Mouse (Mus musculus) granulocyte monocyte progenitor cell, adult 5-6 weeks (primary cell): ENCODE data around the gene Kcnh3. TPM values are rescaled to one million over a fixed set of nuclear protein-coding genes. Genes with fewer than 3 reads are reported as not detected.

Experiments
- ATAC-seq: replicated peaks from 2 replicates; pipeline ENCODE4 v1.8.0; 2016; ENCODE audit warnings: mild to moderate bottlenecking, moderate TSS enrichment, inconsistent platforms; ENCODE audit not compliant: poor library complexity, severe bottlenecking
- total RNA-seq, 2 experiments: library from RNA; stranded (forward) in 1 of 2; stranded (reverse) in 1 of 2; fragments of 200-712, 200-1000 nt in 1 of 2; fragments of >200 nt in 1 of 2; fragmentation: Nextera tagmentation in 1 of 2; gene quantifications; 2 replicates each; pipeline ENCODE4 v1.2.3; 2014 to 2017

Kcnh3 gene
- total RNA-seq (2014; fragmentation: Nextera tagmentation) = not detected in 2 replicates
- not detected in 2 replicates for total RNA-seq (2017)

GRCm38 (mm10) chr15:99224208-99224911, at the start of gene Kcnh3:
TSS of gene Kcnh3 (plus strand) at chr15:99224861.
- peak; percentile 57; the same call in 1 of the 2 replicates for ATAC-seq

- ATAC-seq = no peak
Observed at GRCm38 (mm10) chr15:99179639-99180038, 45.0 kb upstream of the Kcnh3 start.

GRCm38 (mm10) chr15:99184217-99184914, 40.3 kb upstream of the Kcnh3 start:
- ATAC-seq = no peak

- no peak for ATAC-seq
Observed at GRCm38 (mm10) chr15:99194358-99194757, 30.3 kb upstream of the Kcnh3 start.

GRCm38 (mm10) chr15:99195043-99195442, 29.6 kb upstream of the Kcnh3 start:
- ATAC-seq = no peak

GRCm38 (mm10) chr15:99198761-99199160, 25.9 kb upstream of the Kcnh3 start:
- ATAC-seq = no peak

GRCm38 (mm10) chr15:99205959-99206358, 18.7 kb upstream of the Kcnh3 start:
- no peak for ATAC-seq

GRCm38 (mm10) chr15:99213183-99213582, 11.5 kb upstream of the Kcnh3 start:
- no peak for ATAC-seq

GRCm38 (mm10) chr15:99214941-99215340, 9.7 kb upstream of the Kcnh3 start:
- peak; percentile 46; the same call in 1 of the 2 replicates for ATAC-seq

GRCm38 (mm10) chr15:99215741-99216463, 8.8 kb upstream of the Kcnh3 start:
- ATAC-seq = no peak

GRCm38 (mm10) chr15:99217630-99218029, 7.0 kb upstream of the Kcnh3 start:
- no peak for ATAC-seq

GRCm38 (mm10) chr15:99221315-99221952, 3.2 kb upstream of the Kcnh3 start:
- ATAC-seq = no peak

- no peak for ATAC-seq
Observed at GRCm38 (mm10) chr15:99222794-99223584, 1.7 kb upstream of the Kcnh3 start.

GRCm38 (mm10) chr15:99223585-99224207, 965 bp upstream of the Kcnh3 start:
- ATAC-seq = 0 out of 2 replicates have a peak, but pooled peaks have one; percentile 8

- no peak for ATAC-seq
Observed at GRCm38 (mm10) chr15:99225081-99225810, 585 bp downstream of the Kcnh3 start.

GRCm38 (mm10) chr15:99226090-99226489, 1.4 kb downstream of the Kcnh3 start:
- ATAC-seq = no peak

- ATAC-seq = no peak
Observed at GRCm38 (mm10) chr15:99231998-99232397, 7.3 kb downstream of the Kcnh3 start.

GRCm38 (mm10) chr15:99233719-99234118, 9.1 kb downstream of the Kcnh3 start:
- ATAC-seq = no peak
